Mouse (Mus musculus) C2C12 (cell line): ENCODE data around the gene Dcst2.

Source experiments
- CEBPB ChIP-seq: IDR thresholded peaks from one replicate; pipeline ENCODE4 v1.6.1; 2011; ENCODE audit warnings: low read depth, mild to moderate bottlenecking, control low read depth, moderate library complexity
- CTCF ChIP-seq: IDR thresholded peaks from one replicate; pipeline ENCODE4 v1.5.1; 2011; ENCODE audit not compliant: control insufficient read depth, insufficient read depth, insufficient read length
- USF1 ChIP-seq: IDR thresholded peaks from one replicate; pipeline ENCODE4 v1.6.1; 2011; ENCODE audit warnings: low read depth, mild to moderate bottlenecking, control low read depth, moderate library complexity

DNA sequence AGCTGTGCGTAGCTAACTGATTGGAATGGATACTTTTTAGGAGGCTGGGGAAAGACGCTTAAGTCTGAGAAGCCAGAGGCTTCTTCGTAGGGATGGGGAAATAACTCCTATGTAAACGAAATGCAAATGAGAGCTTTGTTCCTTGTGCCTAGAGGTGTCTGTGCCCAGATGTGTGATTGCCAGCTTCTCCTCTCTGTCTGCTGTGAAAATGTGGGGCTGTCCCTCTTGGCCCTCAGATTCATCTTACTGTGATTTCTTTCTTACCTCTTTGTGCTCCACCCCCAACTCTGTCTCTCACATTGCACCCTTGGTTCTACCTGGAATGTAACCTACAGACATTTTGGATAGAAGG, 34.9 kb downstream of the Dcst2 start:
- no peak for TF ChIP-seq CTCF
- TF ChIP-seq USF1 = no peak
- no peak for TF ChIP-seq CEBPB
